Mouse (Mus musculus) heart, postnatal 0 days (tissue): ENCODE data around the gene Trip12.

Source experiments
- CTCF ChIP-seq: IDR thresholded peaks from 2 replicates; pipeline ENCODE4 v1.5.1; 2016; ENCODE audit warnings: antibody characterized with exemption, control low read depth, low read depth
- EP300 ChIP-seq: IDR thresholded peaks from 2 replicates; pipeline ENCODE4 v1.6.1; 2016; ENCODE audit warnings: antibody characterized with exemption, low read depth

DNA sequence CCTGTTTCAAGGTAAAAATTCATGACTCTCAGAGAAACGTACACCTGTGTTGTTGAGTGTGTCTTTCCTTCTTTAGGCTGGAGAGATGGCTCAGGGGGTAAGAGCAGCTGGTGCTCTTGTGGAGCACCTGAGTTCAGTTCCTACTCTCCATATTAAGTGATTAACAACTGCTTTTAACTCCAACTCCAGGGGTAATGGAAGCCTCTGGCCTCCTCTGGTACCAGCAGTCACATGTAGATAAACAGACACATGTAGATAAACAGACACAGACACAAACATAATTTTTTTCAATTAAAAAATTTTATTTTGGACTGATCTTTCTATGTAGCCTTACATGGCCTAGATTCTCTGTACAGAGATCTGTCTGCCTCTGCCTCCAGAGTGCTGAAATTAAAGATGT lies 13.4 kb upstream of the Trip12 start:
- no peak for TF ChIP-seq CTCF
- no peak for TF ChIP-seq EP300
